14 mouse cellular contexts compared by ENCODE assay signal in the genomic region with DNA sequence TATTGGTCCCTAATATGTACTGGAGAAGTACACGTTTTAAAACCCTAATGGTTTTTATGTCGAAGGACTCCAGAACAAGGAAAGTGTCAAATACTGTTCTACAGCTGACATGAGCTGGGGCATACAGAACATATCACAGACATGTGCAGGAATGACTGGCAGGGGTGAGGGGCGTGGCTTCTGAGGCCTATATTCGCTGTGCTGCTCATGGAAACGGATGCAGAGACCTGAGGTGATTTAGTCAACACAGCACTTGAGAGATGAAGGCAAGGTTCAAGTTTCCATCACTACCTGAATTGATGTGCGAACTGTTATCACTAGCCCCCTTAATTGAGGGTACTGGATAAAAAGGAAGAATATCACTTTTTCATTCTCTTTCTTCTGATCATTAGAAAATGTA.
"Had no signal": no experiment of that assay in that cellular context is flagged by ENCODE, and none has a peak within 500 bp of the region (broad histone marks: within the 10 kb centered on the region; RNA-seq: fewer than 3 reads in every experiment).

No protein-coding gene starts in this region.

- H3K9me3 ChIP-seq: kidney, embryonic 15.5 days; liver, embryonic 13.5 days; midbrain, embryonic 12.5 days; midbrain, embryonic 15.5 days; neural tube, embryonic 13.5 days had no signal

- DNase-seq: kidney, adult 11 months; kidney, adult 8-10 months; kidney, postnatal 10 days; kidney, postnatal 36 days; layer of hippocampus, postnatal 36 days; liver, embryonic 13.5 days; lung, adult 2 months; lung, postnatal 36 days; thymus, postnatal 25 days had no signal

- H3K27ac ChIP-seq: left cerebral cortex, adult 2 months; midbrain, embryonic 12.5 days; midbrain, embryonic 15.5 days had no signal

- H3K9ac ChIP-seq: kidney, embryonic 15.5 days; liver, embryonic 13.5 days; midbrain, embryonic 12.5 days; midbrain, embryonic 15.5 days; neural tube, embryonic 13.5 days had no signal

- H3K27me3 ChIP-seq: kidney, embryonic 15.5 days; liver, embryonic 13.5 days; midbrain, embryonic 12.5 days; midbrain, embryonic 15.5 days; neural tube, embryonic 13.5 days had no signal

- H3K4me2 ChIP-seq: kidney, embryonic 15.5 days; liver, embryonic 13.5 days; midbrain, embryonic 12.5 days; midbrain, embryonic 15.5 days; neural tube, embryonic 13.5 days had no signal

- H3K4me3 ChIP-seq: kidney, embryonic 15.5 days; left cerebral cortex, adult 2 months; liver, embryonic 13.5 days; midbrain, embryonic 12.5 days; midbrain, embryonic 15.5 days; neural tube, embryonic 13.5 days had no signal

- ATAC-seq: midbrain, embryonic 15.5 days had no signal
